Mouse (Mus musculus) liver, embryonic 12.5 days (tissue): Measurements from ENCODE around the gene Glis3. TPM values are rescaled to one million over a fixed set of nuclear protein-coding genes. Genes with fewer than 3 reads are reported as not detected.

Experiments
- ATAC-seq: fragments of 200-750 bp; cut with Nextera tagmentation; 2 replicates; pipeline ENCODE4 v1.8.0; 2017; ENCODE audit warnings: moderate number of reproducible peaks, mild to moderate bottlenecking, moderate library complexity
- H3K27ac ChIP-seq: fragments of 300-500 bp; sonication (generic); 2 replicates; pipeline ENCODE4 v1.5.1; 2016; ENCODE audit warnings: mild to moderate bottlenecking
- H3K27me3 ChIP-seq: fragments of 300-500 bp; sonication (generic); replicated peaks from 2 replicates; pipeline ENCODE4 v1.6.1; 2016; ENCODE audit warnings: mild to moderate bottlenecking, moderate library complexity
- H3K36me3 ChIP-seq: fragments of 300-500 bp; sonication (generic); 2 replicates; pipeline ENCODE4 v1.6.1; 2016; ENCODE audit warnings: mild to moderate bottlenecking, moderate library complexity
- H3K4me1 ChIP-seq: fragments of 300-500 bp; sonication (generic); 2 replicates; pipeline ENCODE4 v1.6.1; 2016
- H3K4me2 ChIP-seq: fragments of 300-500 bp; sonication (generic); 2 replicates; pipeline ENCODE4 v1.6.1; 2016; ENCODE audit warnings: mild to moderate bottlenecking, moderate library complexity
- H3K4me3 ChIP-seq: fragments of 300-500 bp; sonication (generic); 2 replicates; pipeline ENCODE4 v1.5.1; 2016; ENCODE audit warnings: mild to moderate bottlenecking, moderate library complexity
- H3K9ac ChIP-seq: fragments of 300-500 bp; sonication (generic); 2 replicates; pipeline ENCODE4 v1.6.1; 2016; ENCODE audit warnings: mild to moderate bottlenecking, moderate library complexity
- H3K9me3 ChIP-seq: fragments of 300-500 bp; sonication (generic); replicated peaks from 2 replicates; pipeline ENCODE4 v1.6.1; 2016; ENCODE audit warnings: mild to moderate bottlenecking, moderate library complexity
- WGBS: fragments of 180-500 bp; shearing (Covaris S2); methylation state at CpG from one replicate; pipeline ENCODE4 v1.1.7; 2016; ENCODE audit not compliant: insufficient replicate concordance; 5-methylcytosine and 5-hydroxymethylcytosine counted together
- polyA plus RNA-seq: library from polyadenylated mRNA; unstranded; fragments of >200 nt; fragmentation: Nextera tagmentation; extraction: Ambion mirVana; gene quantifications from 2 replicates; pipeline ENCODE4 v1.2.1, GENCODE M21; 2016

Gene Glis3
- polyA plus RNA-seq, 1 experiment from 2014 or later = 0.44 TPM

DNA sequence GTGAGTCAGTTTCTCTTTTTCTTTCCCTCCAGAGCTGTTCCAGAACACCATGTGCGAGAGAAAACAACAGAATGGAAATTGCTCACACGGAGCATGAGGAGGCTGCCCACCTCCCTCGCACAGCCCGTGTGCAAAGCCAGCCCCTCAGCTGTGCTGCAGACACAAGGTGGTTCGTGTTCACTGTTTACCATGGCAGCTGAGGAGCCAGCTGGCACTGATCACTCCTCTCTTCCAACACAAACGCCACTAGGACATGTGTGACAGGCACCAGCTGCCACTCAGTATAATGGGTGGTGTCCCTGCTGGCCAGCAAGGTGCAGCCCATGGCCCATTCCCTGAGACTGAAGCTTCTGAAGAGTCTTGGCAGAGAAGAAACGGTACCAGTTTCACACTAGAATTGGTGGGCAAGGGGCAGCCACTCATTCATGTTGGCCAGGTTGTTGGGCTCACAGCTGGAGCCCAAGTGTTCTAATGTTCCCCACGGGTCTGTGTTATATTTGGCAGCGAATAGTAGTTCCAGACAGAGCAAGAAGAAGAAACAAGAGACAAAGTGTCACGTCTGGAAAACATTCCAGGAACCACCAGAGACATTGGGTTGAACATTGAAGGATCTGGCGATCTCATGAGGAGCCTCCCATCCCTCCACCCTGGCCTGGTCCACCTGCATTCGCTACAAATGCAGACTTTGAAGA lies 243.3 kb downstream of the Glis3 start:
- Histone ChIP-seq H3K36me3 (no peaks in the 10 kb centered on the region), H3K27ac (no peak overlapping the region), H3K9me3 (no peaks in the 10 kb centered on the region), H3K4me2 (no peak overlapping the region), H3K4me1 (no peaks in the 10 kb centered on the region), H3K27me3 (no peaks in the 10 kb centered on the region), H3K9ac (no peak overlapping the region), H3K4me3 (no peak overlapping the region)
- 59% methylated on average over 12 of the region's 12 CpGs for WGBS
- ATAC-seq = no peak

DNA sequence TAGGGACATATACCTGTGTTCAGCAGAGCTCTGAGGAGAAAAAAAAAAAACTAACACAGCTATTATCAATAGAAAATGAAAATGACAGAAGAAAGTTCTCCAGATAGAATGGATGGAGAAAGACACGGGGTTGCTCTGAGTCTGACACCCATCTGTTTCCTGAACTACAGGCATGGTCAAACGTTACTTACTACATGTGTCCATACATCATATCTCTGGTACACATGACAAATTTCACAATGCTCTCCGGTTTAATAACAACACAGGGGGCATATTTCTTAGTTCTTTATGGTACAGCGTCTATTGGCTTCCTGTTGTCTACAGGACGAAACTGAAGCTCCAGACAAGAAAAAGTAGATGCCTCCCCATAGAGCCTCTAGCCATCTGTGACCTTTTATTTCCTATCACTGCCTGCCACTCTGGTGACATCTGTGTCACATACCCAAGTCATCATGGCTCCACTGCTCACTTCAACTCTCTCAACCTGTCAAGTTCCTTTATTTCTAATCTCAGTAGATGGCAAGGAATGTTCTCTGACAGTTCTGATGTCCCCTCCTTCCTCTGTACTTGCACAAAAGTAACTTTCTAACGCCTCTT lies 251.6 kb downstream of the Glis3 start:
- 58% methylated on average over 6 of the region's 6 CpGs for WGBS
- no peak overlapping the region for H3K9ac ChIP-seq
- no peak for ATAC-seq
- no peaks in the 10 kb centered on the region for H3K36me3 ChIP-seq
- no peaks in the 10 kb centered on the region for H3K9me3 ChIP-seq
- no peaks in the 10 kb centered on the region for H3K4me1 ChIP-seq
- H3K27ac ChIP-seq = no peak overlapping the region
- H3K27me3 ChIP-seq = no peaks in the 10 kb centered on the region
- H3K4me2 ChIP-seq = no peak overlapping the region
- no peak overlapping the region for H3K4me3 ChIP-seq

DNA sequence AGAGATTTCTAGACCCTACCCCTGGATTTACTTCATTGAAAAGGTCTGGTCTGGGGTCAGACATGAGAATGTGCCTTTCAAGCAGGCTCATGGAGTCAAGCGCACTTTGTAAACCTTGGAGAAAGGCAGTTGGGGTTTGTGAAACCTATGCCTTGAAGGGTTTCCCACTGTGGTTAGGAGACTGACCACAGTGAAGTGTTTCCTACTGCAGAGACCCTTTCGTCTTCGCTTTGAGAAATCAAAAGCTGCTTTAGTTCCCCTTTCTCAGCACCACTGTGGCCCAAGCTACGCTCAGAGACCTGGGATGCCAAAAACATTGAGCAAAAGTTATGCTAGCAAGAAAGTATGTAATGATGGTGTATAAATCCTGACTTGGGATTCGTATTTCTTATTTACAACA lies 255.7 kb downstream of the Glis3 start:
- ATAC-seq = no peak
- Histone ChIP-seq H3K36me3 (no peaks in the 10 kb centered on the region), H3K27ac (no peak overlapping the region), H3K9ac (no peak overlapping the region), H3K9me3 (no peaks in the 10 kb centered on the region), H3K4me1 (no peaks in the 10 kb centered on the region), H3K4me3 (no peak overlapping the region), H3K27me3 (no peaks in the 10 kb centered on the region), H3K4me2 (no peak overlapping the region)
- WGBS = 25% methylated on average over 5 of the region's 5 CpGs

DNA sequence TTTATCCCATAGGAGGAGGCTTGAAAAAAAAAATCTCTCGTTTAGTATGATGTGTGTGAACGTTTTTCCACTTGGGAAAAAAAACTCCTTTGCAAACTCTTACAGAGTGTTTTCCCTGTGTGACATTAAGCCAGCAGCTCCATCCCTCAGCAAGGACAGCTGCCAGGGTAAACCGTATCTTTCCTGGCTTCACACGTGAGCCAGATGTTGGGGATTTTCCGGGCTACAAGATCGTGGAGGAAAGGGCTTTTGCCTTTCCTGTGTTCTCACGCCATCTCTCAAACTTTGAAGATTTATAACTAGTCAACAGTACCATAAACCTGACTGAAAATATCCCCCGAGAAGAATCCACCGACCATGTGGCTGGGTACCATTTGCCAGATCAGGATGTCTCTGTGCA lies 256.9 kb downstream of the Glis3 start:
- H3K9me3 ChIP-seq = no peaks in the 10 kb centered on the region
- H3K27me3 ChIP-seq = no peaks in the 10 kb centered on the region
- ATAC-seq = no peak
- WGBS = 40% methylated on average over 9 of the region's 9 CpGs
- no peak overlapping the region for H3K4me2 ChIP-seq
- no peaks in the 10 kb centered on the region for H3K36me3 ChIP-seq
- H3K4me1 ChIP-seq = no peaks in the 10 kb centered on the region
- no peak overlapping the region for H3K4me3 ChIP-seq
- no peak overlapping the region for H3K27ac ChIP-seq
- no peak overlapping the region for H3K9ac ChIP-seq

DNA sequence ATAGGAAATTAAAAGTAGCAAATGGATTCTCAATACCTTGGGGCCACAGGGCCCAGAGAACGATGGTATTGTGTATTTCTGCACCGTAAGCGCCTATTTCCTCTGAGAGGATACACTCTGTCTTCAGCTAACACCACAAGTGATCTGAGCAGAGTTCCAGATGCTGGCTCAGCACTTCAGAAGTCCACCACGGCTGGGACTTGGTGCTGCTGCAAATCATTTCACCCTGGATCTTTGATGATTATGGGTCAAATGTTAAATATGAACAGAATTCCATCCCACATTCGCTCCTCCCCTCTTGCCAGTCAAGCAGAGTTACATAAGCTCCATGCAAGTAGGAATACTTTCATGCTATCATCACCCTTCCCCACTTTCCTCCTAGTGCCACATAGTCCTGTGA lies 263.8 kb downstream of the Glis3 start:
- H3K4me2 ChIP-seq = no peak overlapping the region
- no peaks in the 10 kb centered on the region for H3K36me3 ChIP-seq
- H3K4me1 ChIP-seq = no peaks in the 10 kb centered on the region
- H3K27me3 ChIP-seq = no peaks in the 10 kb centered on the region
- 68% methylated on average over 5 of the region's 5 CpGs for WGBS
- no peak for ATAC-seq
- H3K27ac ChIP-seq = no peak overlapping the region
- no peak overlapping the region for H3K4me3 ChIP-seq
- no peaks in the 10 kb centered on the region for H3K9me3 ChIP-seq
- H3K9ac ChIP-seq = no peak overlapping the region

- Histone ChIP-seq H3K4me2 (no peak overlapping the region), H3K4me1 (no peaks in the 10 kb centered on the region), H3K9me3 (no peaks in the 10 kb centered on the region), H3K36me3 (no peaks in the 10 kb centered on the region), H3K4me3 (no peak overlapping the region), H3K27me3 (no peaks in the 10 kb centered on the region), H3K27ac (no peak overlapping the region), H3K9ac (no peak overlapping the region)
- 55% methylated on average over 3 of the region's 3 CpGs for WGBS
- ATAC-seq = no peak
Measured at GRCm38 (mm10) chr19:28408787-28409186, 271.1 kb downstream of the Glis3 start.

- H3K9me3 ChIP-seq = no peaks in the 10 kb centered on the region
- H3K9ac ChIP-seq = no peak overlapping the region
- 65% methylated on average over 6 of the region's 6 CpGs for WGBS
- no peak overlapping the region for H3K4me3 ChIP-seq
- no peak overlapping the region for H3K4me2 ChIP-seq
- no peaks in the 10 kb centered on the region for H3K36me3 ChIP-seq
- H3K4me1 ChIP-seq = no peaks in the 10 kb centered on the region
- H3K27ac ChIP-seq = no peak overlapping the region
- ATAC-seq = no peak
- no peaks in the 10 kb centered on the region for H3K27me3 ChIP-seq
Measured at GRCm38 (mm10) chr19:28402956-28403355, 276.9 kb downstream of the Glis3 start.

- Histone ChIP-seq H3K4me3 (no peak overlapping the region), H3K9me3 (no peaks in the 10 kb centered on the region), H3K27ac (no peak overlapping the region), H3K9ac (no peak overlapping the region), H3K4me2 (no peak overlapping the region), H3K36me3 (no peaks in the 10 kb centered on the region), H3K27me3 (no peaks in the 10 kb centered on the region), H3K4me1 (no peaks in the 10 kb centered on the region)
- no peak for ATAC-seq
- whole genome bisulfite sequencing = 74% methylated on average over 1 of the region's 1 CpGs
Measured at GRCm38 (mm10) chr19:28395584-28395861, 284.4 kb downstream of the Glis3 start.

DNA sequence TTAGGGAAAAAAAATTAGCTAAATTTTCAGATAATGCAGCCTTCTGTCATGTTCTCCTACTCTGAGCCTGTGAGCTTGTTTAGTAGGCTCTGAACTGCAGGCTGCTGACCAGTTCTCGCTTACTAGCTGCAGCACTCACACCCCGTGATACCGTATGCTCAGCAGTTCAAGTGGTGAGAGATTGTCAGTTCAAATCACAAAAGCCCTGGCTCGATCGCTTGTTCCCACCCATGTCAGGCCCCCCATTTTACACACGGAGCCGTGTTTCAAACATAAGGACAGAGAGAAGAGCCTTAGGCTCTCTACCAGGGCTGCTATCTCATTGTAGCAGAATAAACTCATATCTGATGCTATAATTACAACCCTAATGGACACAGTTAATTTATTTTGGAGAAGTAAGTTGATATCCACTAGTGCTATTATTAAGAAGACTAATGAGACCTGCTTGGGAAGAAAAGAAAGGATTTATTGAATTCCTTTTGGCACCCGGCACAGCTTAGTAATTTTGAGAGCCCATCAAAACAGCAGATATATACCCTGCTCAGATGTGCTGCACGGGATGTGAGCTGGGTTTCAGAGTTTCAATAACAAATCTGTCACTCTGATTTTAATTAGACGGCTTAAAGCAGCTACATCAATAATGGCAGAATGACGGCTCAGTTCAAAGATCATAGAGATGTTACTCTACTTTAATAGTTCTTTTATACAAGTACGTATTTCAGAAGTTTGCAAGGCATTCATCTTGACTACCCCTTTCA lies 284.9 kb downstream of the Glis3 start:
- no peaks in the 10 kb centered on the region for H3K27me3 ChIP-seq
- no peaks in the 10 kb centered on the region for H3K9me3 ChIP-seq
- ATAC-seq = no peak
- no peak overlapping the region for H3K27ac ChIP-seq
- 62% methylated on average over 12 of the region's 12 CpGs for WGBS
- H3K4me1 ChIP-seq = no peaks in the 10 kb centered on the region
- no peak overlapping the region for H3K4me2 ChIP-seq
- no peak overlapping the region for H3K4me3 ChIP-seq
- no peaks in the 10 kb centered on the region for H3K36me3 ChIP-seq
- H3K9ac ChIP-seq = no peak overlapping the region

GRCm38 (mm10) chr19:28393766-28394165 lies 286.1 kb downstream of the Glis3 start:
- Histone ChIP-seq H3K4me2 (no peak overlapping the region), H3K36me3 (no peaks in the 10 kb centered on the region), H3K4me1 (no peaks in the 10 kb centered on the region), H3K27ac (no peak overlapping the region), H3K9ac (no peak overlapping the region), H3K27me3 (no peaks in the 10 kb centered on the region), H3K9me3 (no peaks in the 10 kb centered on the region), H3K4me3 (no peak overlapping the region)
- ATAC-seq = no peak
- 79% methylated on average over 7 of the region's 7 CpGs for WGBS

DNA sequence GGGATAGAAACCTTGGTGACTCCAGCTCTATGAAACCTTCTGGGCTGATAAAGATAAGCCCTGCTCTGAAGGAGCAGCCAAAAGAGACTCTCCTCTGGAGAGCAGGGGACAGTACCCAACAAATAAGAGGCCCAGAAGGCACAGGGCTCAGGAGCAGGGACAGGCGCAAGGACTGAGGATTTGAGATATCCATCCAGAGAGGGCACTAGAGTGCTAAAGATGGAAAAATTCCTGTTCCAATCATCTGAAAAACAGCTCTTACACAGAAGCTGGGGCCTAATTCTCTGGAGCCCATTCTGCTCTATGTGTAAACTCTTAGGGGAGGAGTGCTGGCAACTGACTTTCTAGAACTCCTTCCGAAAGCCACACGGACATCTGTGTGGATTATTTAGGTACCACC lies 287.0 kb downstream of the Glis3 start:
- H3K27me3 ChIP-seq = no peaks in the 10 kb centered on the region
- no peaks in the 10 kb centered on the region for H3K9me3 ChIP-seq
- no peaks in the 10 kb centered on the region for H3K36me3 ChIP-seq
- 79% methylated on average over 3 of the region's 3 CpGs for WGBS
- no peak overlapping the region for H3K4me3 ChIP-seq
- no peak overlapping the region for H3K9ac ChIP-seq
- no peak overlapping the region for H3K4me2 ChIP-seq
- H3K27ac ChIP-seq = no peak overlapping the region
- no peaks in the 10 kb centered on the region for H3K4me1 ChIP-seq
- ATAC-seq = no peak

GRCm38 (mm10) chr19:28390920-28391319 lies 289.0 kb downstream of the Glis3 start:
- H3K9me3 ChIP-seq = no peaks in the 10 kb centered on the region
- no peak overlapping the region for H3K4me2 ChIP-seq
- ATAC-seq = no peak
- H3K36me3 ChIP-seq = no peaks in the 10 kb centered on the region
- H3K9ac ChIP-seq = no peak overlapping the region
- H3K27ac ChIP-seq = no peak overlapping the region
- WGBS = 38% methylated on average over 4 of the region's 4 CpGs
- H3K4me1 ChIP-seq = no peaks in the 10 kb centered on the region
- H3K27me3 ChIP-seq = no peaks in the 10 kb centered on the region
- no peak overlapping the region for H3K4me3 ChIP-seq
